Comparison of ENCODE assay signal across 25 mouse cellular contexts in genomic region chr14:46908858-46909257, GRCm38 (mm10).
"Had no signal": no experiment of that assay in that cellular context is flagged by ENCODE, and none has a peak within 500 bp of the region (broad histone marks: within the 10 kb centered on the region; RNA-seq: fewer than 3 reads in every experiment).

No protein-coding gene starts in this region.

- H3K9ac ChIP-seq: heart, embryonic 13.5 days; heart, embryonic 15.5 days; hindbrain, embryonic 13.5 days; hindbrain, embryonic 15.5 days; kidney, embryonic 15.5 days; limb, embryonic 13.5 days; limb, embryonic 15.5 days had no signal

- H3K27ac ChIP-seq: gastrocnemius, adult 2 months; heart, adult 2 months; heart, embryonic 13.5 days; heart, embryonic 15.5 days; hindbrain, embryonic 13.5 days; hindbrain, embryonic 15.5 days; hindbrain, postnatal 0 days; kidney, embryonic 15.5 days; kidney, postnatal 0 days; limb, embryonic 13.5 days; limb, embryonic 15.5 days had no signal

- H3K9me3 ChIP-seq: heart, embryonic 13.5 days; heart, embryonic 15.5 days; hindbrain, embryonic 13.5 days; hindbrain, embryonic 15.5 days; kidney, embryonic 15.5 days; limb, embryonic 13.5 days; limb, embryonic 15.5 days had no signal

- H3K27me3 ChIP-seq: heart, embryonic 13.5 days; heart, embryonic 15.5 days; hindbrain, embryonic 13.5 days; hindbrain, embryonic 15.5 days; kidney, embryonic 15.5 days; limb, embryonic 13.5 days; limb, embryonic 15.5 days had no signal

- H3K4me3 ChIP-seq: gastrocnemius, adult 2 months; heart, adult 2 months; heart, embryonic 13.5 days; heart, embryonic 15.5 days; hindbrain, embryonic 13.5 days; hindbrain, embryonic 15.5 days; kidney, embryonic 15.5 days; limb, embryonic 13.5 days; limb, embryonic 15.5 days had no signal

- H3K4me2 ChIP-seq: heart, embryonic 11.5 days; heart, embryonic 13.5 days; heart, embryonic 15.5 days; hindbrain, embryonic 13.5 days; hindbrain, embryonic 15.5 days; kidney, embryonic 15.5 days; limb, embryonic 13.5 days; limb, embryonic 15.5 days had no signal

- H3K4me1 ChIP-seq: hindbrain, embryonic 13.5 days; hindbrain, embryonic 15.5 days; kidney, embryonic 15.5 days; limb, embryonic 13.5 days had no signal

- H3K36me3 ChIP-seq: hindbrain, embryonic 13.5 days; hindbrain, embryonic 15.5 days; kidney, embryonic 15.5 days had no signal

- DNase-seq: gastrocnemius, adult 2 months; gastrocnemius, postnatal 10 days; gastrocnemius, postnatal 36 days; heart, postnatal 14 days; heart, postnatal 36 days; kidney, adult 11 months; kidney, adult 2 months; kidney, adult 9 months; kidney, postnatal 14 days; kidney, postnatal 36 days; layer of hippocampus, adult 9-11 months; layer of hippocampus, postnatal 36 days; left cerebral cortex, postnatal 4 days had no signal

- ATAC-seq: hindbrain, postnatal 0 days; intestine, embryonic 16.5 days had no signal
